Mouse (Mus musculus): ENCODE results near the gene Serpinb6c. TPM values are rescaled to one million over a fixed set of nuclear protein-coding genes. Genes with fewer than 3 reads are reported as not detected.

Serpinb6c gene
- polyA plus RNA-seq, 1 experiment from 2014 or later: not detected

DNA sequence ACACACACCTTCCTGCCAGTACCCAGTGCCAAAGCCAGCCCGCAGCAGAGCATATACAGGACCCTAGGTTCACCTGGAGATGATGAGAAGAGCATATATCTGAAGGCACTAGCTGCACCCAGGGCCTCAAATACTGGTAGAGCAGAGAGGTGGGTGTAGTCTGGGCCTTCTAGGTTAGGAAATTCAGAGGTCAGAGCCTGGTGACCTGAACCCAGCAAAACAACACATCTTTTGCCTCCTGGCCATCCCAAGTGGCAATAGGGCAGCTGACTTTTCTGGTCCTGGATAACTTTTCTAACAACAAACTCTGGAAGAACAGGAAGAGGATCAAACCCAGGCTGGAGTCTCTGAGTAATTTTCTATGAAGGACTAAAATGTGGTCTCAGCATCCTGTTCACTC, 62.2 kb downstream of the Serpinb6c start, which contains the start of gene Serpinb6e:
Gene Serpinb6e (minus strand): TSS at position 101 of the 400 bp plus-strand sequence.
- no peak within 1 kb of the TSS for H3K9ac ChIP-seq (ENCODE audit: low read depth, low read length)
- H3K4me2 ChIP-seq: no peak within 1 kb of the TSS
- no peak for ATAC-seq (replicated peaks; ENCODE audit: insufficient number of reproducible peaks, low FRiP score, low TSS enrichment)
- H3K9me3 ChIP-seq (replicated peaks; ENCODE audit: control insufficient read depth, low read length): no peaks in the 10 kb centered on the region
- H3K36me3 ChIP-seq (ENCODE audit: control insufficient read depth, insufficient read depth, low read length): no peaks in the 10 kb centered on the region
- H3K4me1 ChIP-seq (ENCODE audit: control insufficient read depth, insufficient read depth, low read length): no peaks in the 10 kb centered on the region
- H3K27me3 ChIP-seq (ENCODE audit: control insufficient read depth, insufficient read depth, low read length): no peaks in the 10 kb centered on the region
- no peak within 1 kb of the TSS for H3K4me3 ChIP-seq (ENCODE audit: low read depth, low read length)
- 56% methylated on average over 1 of the region's 1 CpGs for WGBS (ENCODE audit: insufficient replicate concordance)
- H3K27ac ChIP-seq (ENCODE audit: low read depth, low read length): no peak within 1 kb of the TSS

DNA sequence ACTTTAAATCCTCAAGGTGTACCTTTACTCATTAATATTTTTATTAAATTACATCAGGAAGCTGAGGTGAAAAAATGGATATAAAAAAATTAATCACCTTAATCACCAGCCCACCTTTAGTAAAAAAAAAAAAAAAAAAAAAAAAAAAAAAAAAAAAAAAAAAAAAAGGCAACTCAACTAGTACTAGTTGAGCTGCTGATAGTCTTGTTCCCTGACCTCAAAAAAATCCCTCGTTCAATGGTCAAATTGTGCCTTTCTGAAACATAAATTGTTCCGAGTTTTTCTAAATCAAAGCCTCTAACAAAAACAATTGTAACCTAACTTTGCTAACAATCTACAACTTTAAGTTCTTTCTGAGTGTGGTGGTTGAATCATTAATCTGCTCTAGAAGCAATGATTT, 74.8 kb downstream of the Serpinb6c start:
- H3K36me3 ChIP-seq (ENCODE audit: control insufficient read depth, insufficient read depth, low read length): no peaks in the 10 kb centered on the region
- H3K27ac ChIP-seq (ENCODE audit: low read depth, low read length): no peak overlapping the region
- no peak for ATAC-seq (replicated peaks; ENCODE audit: insufficient number of reproducible peaks, low FRiP score, low TSS enrichment)
- no peaks in the 10 kb centered on the region for H3K4me1 ChIP-seq (ENCODE audit: control insufficient read depth, insufficient read depth, low read length)
- no peaks in the 10 kb centered on the region for H3K9me3 ChIP-seq (replicated peaks; ENCODE audit: control insufficient read depth, low read length)
- no peak overlapping the region for H3K4me3 ChIP-seq (ENCODE audit: low read depth, low read length)
- no peaks in the 10 kb centered on the region for H3K27me3 ChIP-seq (ENCODE audit: control insufficient read depth, insufficient read depth, low read length)
- WGBS (ENCODE audit: insufficient replicate concordance): 75% methylated on average over 2 of the region's 2 CpGs
- no peak overlapping the region for H3K4me2 ChIP-seq
- H3K9ac ChIP-seq (ENCODE audit: low read depth, low read length): no peak overlapping the region

Other genes starting within 250 kb of the Serpinb6c start
- not detected in 2 replicates for gene Serpinb6d, start 244.3 kb downstream of the Serpinb6c start, polyA plus RNA-seq (2014; fragmentation: Nextera tagmentation; extraction: Ambion mirVana)
- not detected in 2 replicates for gene Serpinb6e, start 62.3 kb downstream of the Serpinb6c start, polyA plus RNA-seq (2014; fragmentation: Nextera tagmentation; extraction: Ambion mirVana)
- 29.6 and 35.1 TPM in 2 replicates for gene Nqo2, start 59.0 kb upstream of the Serpinb6c start, polyA plus RNA-seq (2014; fragmentation: Nextera tagmentation; extraction: Ambion mirVana)
- 11.2 and 11.6 TPM in 2 replicates for gene Ripk1, start 96.7 kb upstream of the Serpinb6c start, polyA plus RNA-seq (2014; fragmentation: Nextera tagmentation; extraction: Ambion mirVana)
- gene Serpinb6a, start 97.1 kb upstream of the Serpinb6c start, polyA plus RNA-seq (2014; fragmentation: Nextera tagmentation; extraction: Ambion mirVana): 45.0 and 45.6 TPM in 2 replicates
- gene Bphl, start 131.9 kb upstream of the Serpinb6c start, polyA plus RNA-seq (2014; fragmentation: Nextera tagmentation; extraction: Ambion mirVana): 42.4 and 44.8 TPM in 2 replicates
- gene Tubb2a, start 172.3 kb upstream of the Serpinb6c start, polyA plus RNA-seq (2014; fragmentation: Nextera tagmentation; extraction: Ambion mirVana): 96.2 and 112 TPM in 2 replicates
- 25.2 and 35.0 TPM in 2 replicates for gene Tubb2b, start 224.8 kb upstream of the Serpinb6c start, polyA plus RNA-seq (2014; fragmentation: Nextera tagmentation; extraction: Ambion mirVana)